Mouse (Mus musculus): Measurements from ENCODE around the gene Exosc1.

Gene Exosc1

GRCm38 (mm10) chr19:41913774-41914591, 19.2 kb downstream of the Exosc1 start:
- DNase-seq (ENCODE audit: low spot score in 2 of 2): no peak

DNA sequence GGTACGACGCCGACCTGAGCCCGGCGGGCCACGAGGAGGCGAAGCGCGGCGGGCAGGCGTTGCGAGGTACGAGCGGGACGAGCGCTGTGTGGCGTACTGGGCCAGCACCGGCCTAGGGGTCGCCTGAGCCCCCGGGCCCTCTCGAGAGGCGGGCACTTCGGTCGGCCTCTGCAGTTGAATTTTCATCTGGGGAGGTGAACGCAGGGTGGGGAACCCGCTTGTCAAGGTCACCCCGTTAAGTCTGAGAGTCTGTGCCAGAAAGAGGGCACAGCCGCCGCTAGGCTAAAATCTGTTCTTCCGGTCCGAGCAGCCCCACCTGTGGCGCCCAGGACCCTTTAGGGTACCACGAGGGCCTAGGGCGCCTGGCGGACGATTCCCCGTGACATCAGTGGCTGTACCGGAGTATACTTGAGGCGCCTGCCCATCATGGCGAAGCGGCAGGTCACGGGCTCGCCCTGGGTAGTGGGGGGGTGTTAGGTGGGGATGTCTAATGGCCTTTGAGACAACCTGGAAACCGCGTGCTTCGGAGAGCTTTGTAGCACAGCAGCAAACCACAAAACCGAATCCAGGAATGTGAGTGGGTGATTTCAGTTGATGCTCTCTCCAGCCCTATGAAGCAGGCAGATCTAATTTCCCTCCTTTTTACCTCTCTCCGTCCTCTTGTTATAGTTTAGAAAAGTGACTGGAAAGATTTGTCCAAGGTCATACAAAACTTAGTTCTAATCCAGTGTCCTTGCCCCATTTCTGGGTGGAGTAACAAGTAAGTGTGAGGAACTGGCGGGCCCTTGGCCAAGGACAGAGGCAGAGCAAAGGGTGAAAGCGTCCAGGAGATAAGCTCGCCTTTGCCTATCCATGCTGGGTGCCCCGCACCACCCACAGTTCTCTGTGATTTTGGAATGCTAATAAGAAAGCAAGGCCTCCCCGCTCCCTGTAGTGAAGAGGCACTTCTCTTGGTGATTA, 20.8 kb downstream of the Exosc1 start:
- peak; percentile 41 to 45 for DNase-seq (ENCODE audit: low spot score in 2 of 2)

DNA sequence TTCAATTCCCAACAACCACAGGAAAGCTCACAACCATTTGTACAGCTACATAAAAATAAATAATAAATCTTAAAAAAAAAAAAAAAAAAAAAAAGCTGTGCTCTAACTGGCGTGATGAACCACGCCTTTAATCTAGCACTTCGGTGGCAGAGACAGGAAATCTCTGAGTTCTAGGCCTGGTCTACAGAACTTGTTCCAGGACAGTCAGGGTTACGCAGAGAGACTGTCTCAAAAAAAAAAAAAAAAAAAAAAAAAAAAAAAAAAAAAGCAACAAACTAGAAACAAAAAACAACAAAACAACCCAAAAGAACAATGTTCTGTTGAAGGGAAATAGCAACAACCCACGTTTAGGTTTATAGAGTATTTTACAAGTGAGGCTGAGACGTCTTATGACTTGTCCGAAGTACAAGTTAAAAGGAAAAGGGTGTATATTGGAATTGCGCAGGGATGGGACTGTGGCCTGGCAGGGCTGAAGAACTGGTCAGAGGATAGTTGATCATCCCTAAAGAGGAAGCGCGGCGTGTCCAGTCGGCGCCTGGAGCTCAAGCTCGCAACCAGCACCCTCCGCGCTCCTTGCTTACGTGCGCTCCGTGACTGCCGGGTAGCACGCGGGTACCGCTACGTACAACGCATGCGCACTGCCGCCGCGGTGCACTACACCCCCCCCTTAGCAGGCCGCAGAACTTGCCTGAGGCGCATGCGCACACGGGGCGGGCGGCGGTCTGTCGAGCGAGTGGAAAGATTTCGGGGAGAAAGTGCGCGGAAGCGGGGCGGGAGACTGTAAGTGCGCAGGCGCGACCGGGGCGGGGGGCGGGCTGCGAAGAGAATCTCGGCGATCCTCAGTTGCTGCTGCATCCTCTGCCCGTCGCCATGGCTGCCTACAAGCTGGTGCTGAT, 21.8 kb downstream of the Exosc1 start, which contains the start of gene Pgam1:
Gene Pgam1 (plus strand): TSS at position 746 of the 896 bp plus-strand sequence.
- peak; percentile 97 for DNase-seq (ENCODE audit: low spot score in 2 of 2)

DNA sequence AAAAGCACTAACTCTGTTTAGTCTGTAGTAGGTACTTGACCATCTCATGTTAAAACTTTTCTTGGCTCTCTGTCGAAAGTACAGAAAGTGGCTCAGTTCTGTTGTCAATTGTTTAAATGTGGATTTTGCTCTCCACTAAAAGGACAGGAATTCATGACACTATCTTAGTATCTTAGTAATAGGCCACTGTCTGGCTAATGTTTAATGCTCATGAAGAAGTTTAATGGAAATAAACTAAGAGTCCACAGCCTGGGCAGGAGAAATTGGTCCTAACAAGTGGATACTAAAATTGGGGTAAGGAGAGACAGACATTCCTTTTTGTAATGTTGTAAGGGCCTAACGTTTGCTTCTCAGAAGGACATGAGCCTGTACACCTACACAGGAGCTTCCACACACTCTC, 22.8 kb downstream of the Exosc1 start:
- DNase-seq (ENCODE audit: low spot score in 2 of 2): no peak

DNA sequence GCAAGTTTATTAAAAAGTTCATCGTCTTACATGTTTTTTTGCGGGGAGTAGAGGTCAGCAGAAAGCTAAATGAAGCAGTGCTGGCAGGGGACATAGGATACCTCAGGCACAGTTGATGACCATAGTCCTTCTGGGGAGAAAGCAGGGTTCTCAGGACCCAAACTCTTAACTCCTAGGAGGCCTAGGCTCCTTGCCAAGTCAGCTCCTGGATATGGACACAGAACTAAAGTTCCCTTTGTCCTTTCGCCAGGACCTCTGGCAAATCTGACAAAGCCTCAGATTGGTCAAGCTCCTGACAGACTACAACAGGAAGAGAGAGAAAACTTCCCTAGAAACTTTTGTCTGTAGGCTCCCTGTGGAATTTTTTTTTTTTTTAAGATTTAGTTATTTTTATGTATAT, 24.5 kb downstream of the Exosc1 start:
- DNase-seq (ENCODE audit: low spot score in 2 of 2): no peak

- no peak for DNase-seq (ENCODE audit: low spot score in 2 of 2)
These were observed 26.0 kb downstream of the Exosc1 start for GRCm38 (mm10) chr19:41907079-41907760.

DNA sequence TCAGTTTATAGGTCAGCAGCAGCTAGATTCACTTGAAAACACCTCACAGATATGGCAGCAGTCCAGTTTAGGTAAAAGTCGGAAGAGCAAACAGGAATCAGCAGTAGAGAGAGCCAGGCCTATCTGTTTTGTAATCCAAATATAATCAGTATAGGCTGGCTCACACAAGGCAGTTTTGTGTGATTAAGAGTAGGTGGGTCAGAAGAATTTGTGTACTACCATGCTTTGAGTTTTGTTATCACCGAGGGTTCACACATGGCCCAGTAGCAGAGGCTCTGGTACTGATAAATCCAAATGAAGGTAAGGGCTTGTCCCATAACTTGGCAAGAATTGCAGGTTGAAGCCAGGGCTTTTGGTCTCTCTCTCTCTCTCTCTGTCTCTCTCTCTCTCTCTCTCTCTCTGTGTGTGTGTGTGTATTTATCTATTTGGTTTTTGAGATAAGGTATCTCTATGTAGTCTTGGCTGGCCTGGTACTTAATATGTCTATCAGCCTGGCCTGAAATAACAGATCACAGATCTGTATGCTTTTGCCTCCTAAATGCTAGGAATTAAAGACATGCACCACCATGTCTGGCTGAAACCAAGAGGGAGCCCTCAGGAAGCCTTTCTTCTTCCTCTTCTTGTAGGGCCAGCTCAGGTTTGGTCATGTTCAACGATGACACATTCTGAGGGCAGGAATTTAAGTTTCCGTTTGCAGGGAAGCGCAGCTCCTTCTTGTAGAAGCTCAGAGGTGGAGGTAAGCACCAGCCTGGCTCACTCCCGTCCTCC, 26.7 kb downstream of the Exosc1 start:
- DNase-seq (ENCODE audit: low spot score in 2 of 2): no peak

GRCm38 (mm10) chr19:41905246-41905645, 28.0 kb downstream of the Exosc1 start:
- DNase-seq (ENCODE audit: low spot score in 2 of 2): no peak

DNA sequence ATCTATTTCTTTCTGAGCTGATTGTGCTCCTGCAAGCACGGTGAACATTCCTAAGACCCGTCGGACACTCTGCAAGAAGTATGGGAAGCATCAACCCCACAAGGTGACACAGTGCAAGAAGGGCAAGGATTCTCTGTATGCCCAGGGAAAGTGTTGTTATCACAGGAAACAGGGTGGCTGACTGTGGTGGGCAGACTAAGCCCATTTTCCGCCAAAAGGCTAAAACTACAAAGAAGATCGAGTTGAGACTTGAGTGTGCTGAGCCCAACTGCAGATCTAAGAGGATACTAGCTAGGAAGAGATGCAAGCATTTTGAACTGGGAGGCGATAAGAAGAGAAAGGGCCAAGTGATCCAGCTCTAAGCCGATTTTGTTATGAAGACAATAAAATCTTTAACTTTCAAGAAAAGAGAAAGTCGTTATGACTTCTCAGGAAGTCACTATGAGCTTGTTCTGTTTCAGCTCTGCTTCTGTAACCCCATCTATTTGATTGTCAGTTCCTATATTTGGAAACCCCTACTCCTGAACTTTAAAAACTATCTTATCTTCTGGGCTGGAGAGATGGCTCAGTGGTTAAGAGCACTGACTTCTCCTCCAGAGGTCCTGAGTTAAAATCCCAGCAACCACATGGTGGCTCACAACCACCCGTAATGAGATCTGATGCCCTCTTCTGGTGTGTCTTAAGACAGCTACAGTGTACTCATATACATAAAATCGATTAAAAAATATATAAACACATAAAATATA, 30.2 kb downstream of the Exosc1 start:
- DNase-seq (ENCODE audit: low spot score in 2 of 2): no peak

DNA sequence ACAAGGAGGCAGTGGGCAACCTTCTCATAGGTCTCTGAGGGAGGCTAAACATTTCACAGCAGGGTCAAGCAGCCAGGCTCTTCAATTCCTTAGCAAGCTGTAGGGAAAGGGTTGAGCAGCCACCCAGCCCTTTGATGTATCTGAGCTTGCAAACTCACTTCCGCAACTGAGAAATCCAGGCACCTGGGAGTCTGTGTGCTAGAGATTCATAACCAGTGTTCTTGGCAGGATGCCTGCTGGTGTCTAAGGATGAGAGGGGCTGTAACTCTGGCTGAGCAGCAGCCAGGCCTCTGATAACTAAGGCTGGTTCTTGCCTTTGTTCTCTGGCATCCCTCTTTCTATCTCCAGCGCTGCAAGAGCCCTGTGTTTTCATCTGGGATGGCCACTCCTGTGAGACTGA, 31.5 kb downstream of the Exosc1 start:
- DNase-seq (ENCODE audit: low spot score in 2 of 2): no peak

GRCm38 (mm10) chr19:41900495-41901090, 32.6 kb downstream of the Exosc1 start:
- no peak for DNase-seq (ENCODE audit: low spot score in 2 of 2)

DNA sequence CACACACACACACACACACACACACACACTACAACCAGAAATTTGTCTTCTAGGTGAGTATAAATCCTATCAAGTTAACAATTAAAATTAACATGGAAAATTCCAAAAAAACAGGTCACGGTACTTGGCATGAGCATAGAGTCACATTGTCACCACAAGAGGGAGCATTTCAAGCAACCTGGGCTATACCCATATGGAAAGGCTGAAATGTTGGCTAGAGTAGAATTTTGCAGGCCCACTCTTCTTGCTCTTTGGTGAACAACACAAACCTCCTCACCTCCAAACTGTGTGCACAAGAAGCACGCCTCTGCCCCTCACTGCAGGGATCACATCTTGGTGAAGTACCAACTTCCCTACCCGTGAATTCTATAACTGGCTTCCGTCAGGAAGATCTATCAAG, 34.4 kb downstream of the Exosc1 start:
- DNase-seq (ENCODE audit: low spot score in 2 of 2): no peak

DNA sequence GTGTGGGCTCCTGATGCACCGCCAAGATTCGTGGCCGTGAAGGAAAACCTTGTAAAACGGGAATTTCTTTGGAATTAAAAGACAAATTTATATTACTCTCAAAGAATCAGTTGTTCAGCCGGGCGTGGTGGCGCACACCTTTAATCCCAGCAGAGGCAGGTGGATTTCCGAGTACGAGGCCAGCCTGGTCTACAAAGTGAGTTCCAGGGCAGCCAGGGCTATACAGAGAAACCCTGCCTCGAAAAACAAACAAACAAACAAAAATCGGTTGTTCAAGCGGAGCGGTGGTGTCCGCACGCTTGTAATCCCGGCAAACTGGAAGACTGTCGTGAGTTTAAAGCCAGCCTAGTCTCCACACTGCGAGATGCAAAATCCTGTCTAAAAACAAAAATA, 36.9 kb downstream of the Exosc1 start:
- DNase-seq (ENCODE audit: low spot score in 2 of 2): no peak

DNA sequence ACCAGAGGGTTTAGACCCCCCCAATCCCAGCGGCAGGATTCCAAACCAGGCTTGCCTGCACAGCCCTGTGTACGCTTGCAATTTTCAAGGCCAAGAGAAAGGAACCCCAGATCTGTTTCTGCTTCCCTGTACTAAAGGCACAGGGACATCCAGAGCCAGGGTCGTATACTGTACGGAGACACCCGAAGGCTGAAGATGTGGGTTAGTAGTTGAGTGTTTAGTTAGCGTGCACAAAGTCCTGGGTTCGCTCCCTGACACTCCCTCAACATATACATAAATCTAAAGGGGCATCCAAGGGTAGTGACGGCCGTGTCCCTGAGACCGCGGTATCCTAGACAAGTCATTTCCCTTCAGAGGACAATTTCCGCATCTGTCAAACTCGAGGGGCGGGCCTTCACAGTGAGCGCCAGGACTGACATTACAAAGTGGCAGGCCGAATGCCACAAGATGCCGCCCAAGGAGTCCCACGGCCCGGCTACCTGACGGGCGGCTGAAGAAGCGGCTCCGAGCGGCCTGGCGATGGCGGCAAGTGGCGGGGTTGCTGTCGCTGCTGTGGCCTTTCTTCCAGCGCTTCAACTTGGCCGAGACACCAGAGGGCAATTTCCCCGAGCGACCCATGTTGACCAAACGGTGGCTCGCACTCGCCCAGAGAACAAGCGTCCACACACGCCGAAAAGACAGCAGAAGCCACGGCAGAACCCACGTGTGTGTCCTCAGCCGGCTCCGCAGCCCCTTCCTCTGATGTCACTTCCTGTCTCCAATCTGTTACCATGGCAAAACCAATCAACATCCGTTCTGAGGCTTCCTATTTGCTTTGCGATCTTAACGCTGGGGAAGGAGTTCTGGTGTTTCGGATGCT, 37.5 kb downstream of the Exosc1 start, which contains the start of gene Rrp12:
Gene Rrp12 (minus strand): TSS at position 714 of the 859 bp plus-strand sequence.
- peak; percentile 86 to 88 for DNase-seq (ENCODE audit: low spot score in 2 of 2)

DNA sequence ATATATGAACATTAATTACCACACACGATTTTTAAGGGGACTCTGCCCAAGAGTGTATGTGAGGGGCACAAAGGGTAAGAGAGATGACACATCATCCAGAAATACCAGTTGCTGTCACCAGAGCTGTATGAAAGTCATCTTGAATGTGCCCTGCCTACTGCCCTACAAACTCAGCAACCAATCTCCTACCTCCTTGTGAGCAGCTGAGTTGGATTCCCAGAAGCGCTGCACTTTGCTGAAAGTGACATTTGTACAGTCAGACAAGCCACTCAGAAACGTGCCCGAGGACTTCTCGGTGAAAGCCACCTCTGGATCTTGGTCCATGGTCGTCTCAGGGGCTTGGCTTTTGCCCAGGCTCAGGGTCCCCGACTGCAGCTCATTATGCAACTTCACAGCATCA, 38.3 kb downstream of the Exosc1 start:
- DNase-seq (ENCODE audit: low spot score in 2 of 2): no peak

DNA sequence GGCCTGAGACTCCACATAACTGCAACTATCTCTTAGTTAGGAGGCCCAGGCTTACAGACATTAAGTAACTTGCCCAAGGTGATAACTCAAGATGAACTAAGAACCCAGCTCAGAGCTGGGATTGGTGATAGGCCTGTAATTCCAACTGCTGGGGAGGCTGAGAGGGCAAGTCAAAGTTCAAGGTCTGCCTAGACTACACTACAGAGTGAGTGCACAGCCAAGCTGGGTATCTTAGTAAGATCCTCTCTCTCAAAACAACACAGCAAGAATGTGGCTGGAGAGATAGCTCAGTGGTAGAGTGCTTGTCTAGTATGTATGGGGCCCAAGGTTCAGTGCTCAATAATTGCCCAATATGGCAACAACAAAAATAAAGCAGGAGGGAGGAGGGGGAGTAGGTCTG, 45.0 kb downstream of the Exosc1 start:
- no peak for DNase-seq (ENCODE audit: low spot score in 2 of 2)

DNA sequence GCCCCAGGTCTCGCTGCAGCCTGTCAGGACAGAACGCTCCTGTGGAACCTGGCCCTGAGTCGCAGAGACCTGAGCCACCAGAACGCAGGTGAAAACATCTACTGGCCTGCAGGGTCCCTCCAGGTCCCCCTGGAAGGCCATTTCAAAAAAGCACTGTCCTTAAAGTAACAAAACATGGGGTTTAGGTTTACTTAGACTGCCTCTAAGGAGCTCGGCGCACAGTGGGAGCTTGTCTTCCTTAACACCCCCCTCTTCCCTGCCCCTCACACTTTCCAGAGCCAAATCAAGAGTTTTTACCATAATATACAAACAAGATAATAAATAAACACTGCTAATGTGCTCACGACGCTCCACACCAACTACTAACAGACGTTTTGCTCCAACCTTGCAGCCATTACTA, 49.3 kb downstream of the Exosc1 start:
- DNase-seq (ENCODE audit: low spot score in 2 of 2): no peak

DNA sequence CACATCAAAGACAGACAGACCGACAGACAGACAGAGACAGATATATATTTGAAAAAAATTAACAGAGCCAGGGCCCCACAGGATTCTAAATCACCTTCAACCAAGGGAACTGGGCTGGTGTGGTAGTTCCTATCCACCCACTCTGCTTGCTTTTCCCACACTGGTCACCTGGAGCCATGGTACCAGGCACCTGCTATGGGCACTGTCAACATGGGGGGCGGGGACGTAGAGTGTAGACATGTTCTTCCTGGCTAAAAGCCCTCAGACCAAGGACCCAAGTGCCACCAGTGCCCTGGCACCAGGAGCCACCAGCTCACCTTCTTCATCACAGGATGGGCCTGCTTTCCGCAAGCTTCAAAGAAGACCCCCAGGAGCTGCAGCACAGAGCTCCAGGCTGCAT, 51.4 kb downstream of the Exosc1 start:
- DNase-seq (ENCODE audit: low spot score in 2 of 2): no peak

Data from spleen, postnatal 36 days (tissue).